In genomic region chr3:95319110-95319509, GRCm38 (mm10) we compare ENCODE assay signal across 14 mouse cellular contexts. TPM values are rescaled to one million over a fixed set of nuclear protein-coding genes. Genes with fewer than 3 reads are reported as not detected.
DNase-seq lines count a peak whose midpoint lies in the region; ATAC-seq and TF ChIP-seq lines count a peak whose summit lies in the region.
"Had no signal": no experiment of that assay in that cellular context is flagged by ENCODE, and none has a peak within 500 bp of the region (broad histone marks: within the 10 kb centered on the region; RNA-seq: fewer than 3 reads in every experiment).

No protein-coding gene starts in this region.

- no peak for ATAC-seq in embryonic facial prominence, embryonic 14.5 days (ENCODE audit: low read depth)
- no peak for ATAC-seq in hindbrain, embryonic 13.5 days (ENCODE audit: low FRiP score)
- no peak for ATAC-seq in hindbrain, postnatal 0 days
- ATAC-seq in megakaryocyte, adult 5-6 weeks (ENCODE audit: poor library complexity, severe bottlenecking): no peak
- no peak for ATAC-seq in liver, postnatal 0 days

- no peak for DNase-seq in embryonic facial prominence, embryonic 14.5 days (ENCODE audit: low spot score)
- DNase-seq in embryonic facial prominence, embryonic 10.5 days (ENCODE audit: low spot score): no peak
- no peak for DNase-seq in hindbrain, postnatal 0 days (ENCODE audit: low spot score)
- no peak for DNase-seq in liver, postnatal 0 days
- no peak for DNase-seq in thymus, postnatal 36 days
- DNase-seq: cerebellum, adult 9-10 months; retina, postnatal 1 day had no signal

- H3K4me1 ChIP-seq in embryonic facial prominence, embryonic 14.5 days (ENCODE audit: control insufficient read depth, insufficient read depth, low read length): peaks cover 12% of the 10 kb centered on the region
- H3K4me1 ChIP-seq in embryonic facial prominence, embryonic 10.5 days: peaks cover 56% of the 10 kb centered on the region
- peaks cover 42% of the 10 kb centered on the region for H3K4me1 ChIP-seq in hindbrain, embryonic 13.5 days (replicated peaks)
- H3K4me1 ChIP-seq in hindbrain, postnatal 0 days (ENCODE audit: insufficient read depth, low read length): no peaks in the 10 kb centered on the region
- H3K4me1 ChIP-seq in megakaryocyte, embryonic 14.5 days: peaks cover 71% of the 10 kb centered on the region
- H3K4me1 ChIP-seq in liver, postnatal 0 days (ENCODE audit: insufficient read depth): peaks cover 47% of the 10 kb centered on the region

- 67% methylated on average over 2 of the region's 2 CpGs for WGBS in embryonic facial prominence, embryonic 14.5 days
- WGBS in embryonic facial prominence, embryonic 10.5 days: 72% methylated on average over 2 of the region's 2 CpGs
- WGBS in hindbrain, embryonic 13.5 days: 76% methylated on average over 2 of the region's 2 CpGs
- 70% methylated on average over 2 of the region's 2 CpGs for WGBS in hindbrain, postnatal 0 days
- 43% methylated on average over 2 of the region's 2 CpGs for WGBS in liver, postnatal 0 days (ENCODE audit: insufficient replicate concordance)

- no peak overlapping the region for H3K4me2 ChIP-seq in embryonic facial prominence, embryonic 14.5 days (ENCODE audit: low read depth, low read length)
- no peak overlapping the region for H3K4me2 ChIP-seq in hindbrain, embryonic 13.5 days
- no peak overlapping the region for H3K4me2 ChIP-seq in hindbrain, postnatal 0 days (ENCODE audit: low read depth, low read length)
- peak overlapping the region; percentile 58 for H3K4me2 ChIP-seq in liver, postnatal 0 days (ENCODE audit: low read depth, low read length)
- H3K4me2 ChIP-seq: embryonic facial prominence, embryonic 13.5 days; limb, embryonic 12.5 days; midbrain, embryonic 12.5 days; neural tube, embryonic 12.5 days had no signal

- no peak overlapping the region for H3K27ac ChIP-seq in embryonic facial prominence, embryonic 14.5 days (replicated peaks; ENCODE audit: low read depth, low read length)
- no peak overlapping the region for H3K27ac ChIP-seq in embryonic facial prominence, embryonic 10.5 days (replicated peaks)
- H3K27ac ChIP-seq in hindbrain, embryonic 13.5 days: no peak overlapping the region
- H3K27ac ChIP-seq in hindbrain, postnatal 0 days: no peak overlapping the region
- peak overlapping the region; percentile 72 for H3K27ac ChIP-seq in liver, postnatal 0 days (ENCODE audit: low read depth)
- H3K27ac ChIP-seq: embryonic facial prominence, embryonic 13.5 days; midbrain, embryonic 12.5 days; neural tube, embryonic 12.5 days had no signal

- TF ChIP-seq CTCF in hindbrain, postnatal 0 days (IDR thresholded peaks at IDR 0.05; ENCODE audit: low read depth): no peak
- no peak for TF ChIP-seq CTCF in liver, postnatal 0 days (IDR thresholded peaks at IDR 0.05; ENCODE audit: low read depth)

- no peaks in the 10 kb centered on the region for H3K9me3 ChIP-seq in embryonic facial prominence, embryonic 14.5 days (ENCODE audit: control insufficient read depth, low read length)
- no peaks in the 10 kb centered on the region for H3K9me3 ChIP-seq in embryonic facial prominence, embryonic 10.5 days
- H3K9me3 ChIP-seq in hindbrain, embryonic 13.5 days: no peaks in the 10 kb centered on the region
- H3K9me3 ChIP-seq in hindbrain, postnatal 0 days (ENCODE audit: low read length): no peaks in the 10 kb centered on the region
- H3K9me3 ChIP-seq in megakaryocyte, embryonic 14.5 days: no peaks in the 10 kb centered on the region
- no peaks in the 10 kb centered on the region for H3K9me3 ChIP-seq in liver, postnatal 0 days (ENCODE audit: low read length)
- H3K9me3 ChIP-seq: embryonic facial prominence, embryonic 13.5 days; limb, embryonic 12.5 days; midbrain, embryonic 12.5 days; neural tube, embryonic 12.5 days had no signal

- 0 out of 2 replicates have a peak overlapping the region, but pooled peaks have one; percentile 10 for H3K9ac ChIP-seq in embryonic facial prominence, embryonic 14.5 days (ENCODE audit: low read depth, low read length)
- H3K9ac ChIP-seq in hindbrain, embryonic 13.5 days: peak overlapping the region; percentile 29; the same call in 1 of the 2 replicates
- H3K9ac ChIP-seq in hindbrain, postnatal 0 days (replicated peaks; ENCODE audit: low read length): no peak overlapping the region; the same call in 1 of the 2 replicates
- H3K9ac ChIP-seq in liver, postnatal 0 days (replicated peaks): peak overlapping the region; percentile 40
- H3K9ac ChIP-seq: embryonic facial prominence, embryonic 13.5 days; limb, embryonic 12.5 days; midbrain, embryonic 12.5 days; neural tube, embryonic 12.5 days had no signal

- no peak overlapping the region for H3K4me3 ChIP-seq in embryonic facial prominence, embryonic 14.5 days (ENCODE audit: low read depth, low read length)
- H3K4me3 ChIP-seq in embryonic facial prominence, embryonic 10.5 days: no peak overlapping the region
- no peak overlapping the region for H3K4me3 ChIP-seq in hindbrain, embryonic 13.5 days
- H3K4me3 ChIP-seq in hindbrain, postnatal 0 days (ENCODE audit: low read length): no peak overlapping the region
- H3K4me3 ChIP-seq in megakaryocyte, embryonic 14.5 days (replicated peaks): peak overlapping the region; percentile 72
- peak overlapping the region; percentile 13 for H3K4me3 ChIP-seq in liver, postnatal 0 days (ENCODE audit: low read depth, low read length)
- H3K4me3 ChIP-seq: embryonic facial prominence, embryonic 13.5 days; limb, embryonic 12.5 days; midbrain, embryonic 12.5 days; neural tube, embryonic 12.5 days had no signal

- H3K36me3 ChIP-seq in embryonic facial prominence, embryonic 14.5 days (ENCODE audit: control insufficient read depth, insufficient read depth, low read length): peaks cover 55% of the 10 kb centered on the region
- H3K36me3 ChIP-seq in embryonic facial prominence, embryonic 10.5 days (replicated peaks): peaks cover 59% of the 10 kb centered on the region
- H3K36me3 ChIP-seq in hindbrain, embryonic 13.5 days: peaks cover 42% of the 10 kb centered on the region
- peaks cover 30% of the 10 kb centered on the region for H3K36me3 ChIP-seq in hindbrain, postnatal 0 days (ENCODE audit: insufficient read depth, low read length)
- peaks cover 70% of the 10 kb centered on the region for H3K36me3 ChIP-seq in megakaryocyte, embryonic 14.5 days (replicated peaks; ENCODE audit: low read length)
- H3K36me3 ChIP-seq in liver, postnatal 0 days (replicated peaks; ENCODE audit: insufficient read depth, low read length): peaks cover 41% of the 10 kb centered on the region

- TF ChIP-seq EP300 in liver, postnatal 0 days (IDR thresholded peaks at IDR 0.05; ENCODE audit: low read depth): no peak

- H3K27me3 ChIP-seq in embryonic facial prominence, embryonic 14.5 days (replicated peaks; ENCODE audit: control insufficient read depth, insufficient read depth, low read length): no peaks in the 10 kb centered on the region
- no peaks in the 10 kb centered on the region for H3K27me3 ChIP-seq in embryonic facial prominence, embryonic 10.5 days (replicated peaks; ENCODE audit: low read depth, poor library complexity, severe bottlenecking)
- H3K27me3 ChIP-seq in hindbrain, embryonic 13.5 days: no peaks in the 10 kb centered on the region
- no peaks in the 10 kb centered on the region for H3K27me3 ChIP-seq in hindbrain, postnatal 0 days (ENCODE audit: insufficient read depth, low read length)
- no peaks in the 10 kb centered on the region for H3K27me3 ChIP-seq in megakaryocyte, embryonic 14.5 days (replicated peaks)
- no peaks in the 10 kb centered on the region for H3K27me3 ChIP-seq in liver, postnatal 0 days (ENCODE audit: insufficient read depth, low read length)
- H3K27me3 ChIP-seq: embryonic facial prominence, embryonic 13.5 days; limb, embryonic 12.5 days; midbrain, embryonic 12.5 days; neural tube, embryonic 12.5 days had no signal

RNA-seq across cellular contexts. Expression of gene Cers2, which starts 4.5 kb away (rescaled TPM):
- 133 and 134 TPM in 2 replicates for polyA plus RNA-seq in embryonic facial prominence, embryonic 14.5 days (2014; fragmentation: Nextera tagmentation; extraction: Ambion mirVana)
- polyA plus RNA-seq in embryonic facial prominence, embryonic 10.5 days (2016; fragmentation: Nextera tagmentation; extraction: Ambion mirVana): 125 TPM in 2 replicates
- 91.8 and 93.7 TPM in 2 replicates for polyA plus RNA-seq in hindbrain, embryonic 13.5 days (2015; fragmentation: Nextera tagmentation; extraction: Ambion mirVana)
- total RNA-seq in hindbrain, postnatal 0 days (2014; rRNA removed): 43.7 and 64.0 TPM in 2 replicates
- polyA plus RNA-seq in hindbrain, postnatal 0 days (2015; fragmentation: Nextera tagmentation; extraction: Ambion mirVana): 87.4 and 90.5 TPM in 2 replicates
- 36.9 and 124 TPM in 2 replicates for polyA plus RNA-seq in megakaryocyte, embryonic 14.5 days (2012; ENCODE audit: insufficient read depth, low replicate concordance)
- total RNA-seq in megakaryocyte, adult 5-6 weeks (2015): 184 and 191 TPM in 2 replicates
- total RNA-seq in megakaryocyte, adult 5-6 weeks (2017): 86.0 and 107 TPM in 2 replicates
- polyA plus RNA-seq in liver, postnatal 0 days (2015; fragmentation: Nextera tagmentation; extraction: Ambion mirVana): 124 and 125 TPM in 2 replicates

RNA-seq across cellular contexts. Expression of gene Anxa9, which starts 12.1 kb away (rescaled TPM):
- 2.8 TPM in 2 replicates for polyA plus RNA-seq in embryonic facial prominence, embryonic 14.5 days (2014; fragmentation: Nextera tagmentation; extraction: Ambion mirVana)
- polyA plus RNA-seq in embryonic facial prominence, embryonic 10.5 days (2016; fragmentation: Nextera tagmentation; extraction: Ambion mirVana): 1.3 and 1.4 TPM in 2 replicates
- 0.31 and 0.38 TPM in 2 replicates for polyA plus RNA-seq in hindbrain, embryonic 13.5 days (2015; fragmentation: Nextera tagmentation; extraction: Ambion mirVana)
- total RNA-seq in hindbrain, postnatal 0 days (2014; rRNA removed): 0.31 TPM in 1 of 2 replicates, not detected in the other
- 0.28 and 0.48 TPM in 2 replicates for polyA plus RNA-seq in hindbrain, postnatal 0 days (2015; fragmentation: Nextera tagmentation; extraction: Ambion mirVana)
- 0.66 TPM in 1 of 2 replicates, not detected in the other for polyA plus RNA-seq in megakaryocyte, embryonic 14.5 days (2012; ENCODE audit: insufficient read depth, low replicate concordance)
- 3.0 and 3.8 TPM in 2 replicates for total RNA-seq in megakaryocyte, adult 5-6 weeks (2015)
- 1.9 and 2.4 TPM in 2 replicates for total RNA-seq in megakaryocyte, adult 5-6 weeks (2017)
- polyA plus RNA-seq in liver, postnatal 0 days (2015; fragmentation: Nextera tagmentation; extraction: Ambion mirVana): 1.2 TPM in 2 replicates

RNA-seq across cellular contexts. Expression of gene Prune1, which starts 37.2 kb away (rescaled TPM):
- polyA plus RNA-seq in embryonic facial prominence, embryonic 14.5 days (2014; fragmentation: Nextera tagmentation; extraction: Ambion mirVana): 24.2 and 24.4 TPM in 2 replicates
- 27.3 and 29.1 TPM in 2 replicates for polyA plus RNA-seq in embryonic facial prominence, embryonic 10.5 days (2016; fragmentation: Nextera tagmentation; extraction: Ambion mirVana)
- 50.3 and 51.8 TPM in 2 replicates for polyA plus RNA-seq in hindbrain, embryonic 13.5 days (2015; fragmentation: Nextera tagmentation; extraction: Ambion mirVana)
- total RNA-seq in hindbrain, postnatal 0 days (2014; rRNA removed): 72.7 and 77.4 TPM in 2 replicates
- 56.6 and 60.4 TPM in 2 replicates for polyA plus RNA-seq in hindbrain, postnatal 0 days (2015; fragmentation: Nextera tagmentation; extraction: Ambion mirVana)
- polyA plus RNA-seq in megakaryocyte, embryonic 14.5 days (2012; ENCODE audit: insufficient read depth, low replicate concordance): 5.2 and 6.0 TPM in 2 replicates
- 12.4 and 14.5 TPM in 2 replicates for total RNA-seq in megakaryocyte, adult 5-6 weeks (2015)
- total RNA-seq in megakaryocyte, adult 5-6 weeks (2017): 7.8 and 10.2 TPM in 2 replicates
- polyA plus RNA-seq in liver, postnatal 0 days (2015; fragmentation: Nextera tagmentation; extraction: Ambion mirVana): 10.6 and 10.7 TPM in 2 replicates

RNA-seq across cellular contexts. Expression of gene Setdb1, which starts 37.9 kb away (rescaled TPM):
- polyA plus RNA-seq in embryonic facial prominence, embryonic 14.5 days (2014; fragmentation: Nextera tagmentation; extraction: Ambion mirVana): 39.3 and 44.2 TPM in 2 replicates
- 60.9 and 61.1 TPM in 2 replicates for polyA plus RNA-seq in embryonic facial prominence, embryonic 10.5 days (2016; fragmentation: Nextera tagmentation; extraction: Ambion mirVana)
- 45.6 and 46.2 TPM in 2 replicates for polyA plus RNA-seq in hindbrain, embryonic 13.5 days (2015; fragmentation: Nextera tagmentation; extraction: Ambion mirVana)
- 36.6 and 50.8 TPM in 2 replicates for total RNA-seq in hindbrain, postnatal 0 days (2014; rRNA removed)
- 26.4 and 26.5 TPM in 2 replicates for polyA plus RNA-seq in hindbrain, postnatal 0 days (2015; fragmentation: Nextera tagmentation; extraction: Ambion mirVana)
- polyA plus RNA-seq in megakaryocyte, embryonic 14.5 days (2012; ENCODE audit: insufficient read depth, low replicate concordance): 2.3 and 6.3 TPM in 2 replicates
- total RNA-seq in megakaryocyte, adult 5-6 weeks (2015): 20.5 and 21.2 TPM in 2 replicates
- 22.4 and 23.8 TPM in 2 replicates for total RNA-seq in megakaryocyte, adult 5-6 weeks (2017)
- 6.3 and 6.6 TPM in 2 replicates for polyA plus RNA-seq in liver, postnatal 0 days (2015; fragmentation: Nextera tagmentation; extraction: Ambion mirVana)

RNA-seq across cellular contexts. Expression of gene Mindy1, which starts 38.0 kb away (rescaled TPM):
- polyA plus RNA-seq in embryonic facial prominence, embryonic 14.5 days (2014; fragmentation: Nextera tagmentation; extraction: Ambion mirVana): 37.7 and 44.9 TPM in 2 replicates
- polyA plus RNA-seq in embryonic facial prominence, embryonic 10.5 days (2016; fragmentation: Nextera tagmentation; extraction: Ambion mirVana): 36.3 and 37.1 TPM in 2 replicates
- polyA plus RNA-seq in hindbrain, embryonic 13.5 days (2015; fragmentation: Nextera tagmentation; extraction: Ambion mirVana): 42.2 and 43.0 TPM in 2 replicates
- total RNA-seq in hindbrain, postnatal 0 days (2014; rRNA removed): 31.1 and 31.8 TPM in 2 replicates
- polyA plus RNA-seq in hindbrain, postnatal 0 days (2015; fragmentation: Nextera tagmentation; extraction: Ambion mirVana): 32.6 and 33.8 TPM in 2 replicates
- polyA plus RNA-seq in megakaryocyte, embryonic 14.5 days (2012; ENCODE audit: insufficient read depth, low replicate concordance): 517 and 1,363 TPM in 2 replicates
- total RNA-seq in megakaryocyte, adult 5-6 weeks (2015): 49.5 and 55.2 TPM in 2 replicates
- total RNA-seq in megakaryocyte, adult 5-6 weeks (2017): 44.0 and 54.1 TPM in 2 replicates
- polyA plus RNA-seq in liver, postnatal 0 days (2015; fragmentation: Nextera tagmentation; extraction: Ambion mirVana): 41.4 and 42.8 TPM in 2 replicates

Comparison
In these comparisons a context has a peak if more than half of its experiments do, and no peak if none do; other contexts are left out.
1. H3K4me3 ChIP-seq: peak in megakaryocyte, embryonic 14.5 days (single experiment) and liver, postnatal 0 days (single experiment); none in embryonic facial prominence, embryonic 14.5 days (single experiment), embryonic facial prominence, embryonic 10.5 days (single experiment), hindbrain, embryonic 13.5 days (single experiment) and hindbrain, postnatal 0 days (single experiment).